Mouse (Mus musculus) urinary bladder, adult 18-20 months (tissue): ENCODE results near the gene Gcgr.
"Not testable (repeated sequence)": the region's sequence is repeated elsewhere in the genome, so short reads cannot be mapped to it uniquely, and the experiment has no call there.

Experiments
- DNase-seq, 2 experiments: peaks; one replicate each; pipeline ENCODE4 v3.0.0; 2022; ENCODE audit warnings: low spot score in 2 of 2, mixed read lengths in 2 of 2

Gene Gcgr

DNA sequence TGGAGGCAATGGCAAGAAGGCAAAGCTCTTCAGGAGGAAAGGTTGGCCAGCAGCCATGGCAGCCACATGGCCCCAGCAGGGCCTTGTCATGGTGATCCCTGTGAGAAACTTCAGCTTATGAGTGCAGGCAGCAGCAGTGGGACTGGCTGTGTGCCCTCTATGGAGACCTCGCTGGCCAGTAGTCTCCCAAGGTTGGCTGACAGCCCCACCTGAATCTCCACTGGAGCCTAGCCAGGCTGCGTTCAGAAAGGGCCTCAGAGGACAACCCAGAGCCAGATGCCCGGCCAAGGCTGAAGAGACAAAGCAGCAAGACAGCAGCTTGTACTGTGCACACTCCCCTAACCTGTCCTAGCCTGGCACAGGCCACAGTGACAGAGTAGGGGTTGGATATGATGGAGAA, 8.0 kb downstream of the Gcgr start:
- no peak for DNase-seq

DNA sequence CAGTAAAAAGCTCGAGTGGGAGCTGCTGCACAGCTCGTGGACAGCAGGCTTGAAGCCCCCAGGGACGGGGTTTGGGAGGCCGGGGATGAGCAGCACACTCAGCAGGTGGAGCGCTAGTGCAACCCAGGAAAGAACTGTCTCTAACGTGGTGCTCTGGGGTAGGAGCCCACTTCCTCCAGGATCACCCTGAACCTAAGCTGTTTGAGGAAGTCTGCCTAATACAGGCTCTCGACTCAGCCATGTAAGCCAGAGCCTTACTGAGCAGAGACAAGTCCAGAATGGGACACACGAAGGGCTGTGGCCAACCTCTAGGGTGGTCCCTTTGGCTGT, 8.4 kb downstream of the Gcgr start:
- DNase-seq, result no peak

- DNase-seq, result peak; percentile 56 to 66
Observed at GRCm38 (mm10) chr11:120539285-120540014, 9.0 kb downstream of the Gcgr start.

GRCm38 (mm10) chr11:120541907-120542306, 11.4 kb downstream of the Gcgr start:
- DNase-seq, result no peak

DNA sequence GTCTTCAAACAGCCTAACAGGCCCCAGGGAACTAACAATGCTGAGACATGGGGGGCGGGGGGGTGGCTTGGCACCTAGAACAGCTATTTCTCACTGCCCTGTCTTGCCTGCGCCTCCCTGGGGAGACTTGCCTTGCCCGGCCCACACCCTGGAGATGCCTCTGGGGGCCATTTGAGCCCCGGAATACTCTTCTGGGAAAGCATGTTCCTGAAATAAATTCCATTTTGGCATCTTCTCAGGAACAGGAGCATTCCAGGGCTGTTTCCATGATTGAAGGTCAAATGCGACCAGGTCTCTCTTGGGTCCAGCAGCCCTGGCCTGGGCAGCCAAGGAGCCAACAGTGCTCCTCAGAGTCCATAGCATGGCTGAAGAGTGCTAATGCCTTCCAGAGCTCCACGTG, 11.9 kb downstream of the Gcgr start:
- no peak for DNase-seq

GRCm38 (mm10) chr11:120545964-120546363, 15.5 kb downstream of the Gcgr start:
- DNase-seq, result no peak

DNA sequence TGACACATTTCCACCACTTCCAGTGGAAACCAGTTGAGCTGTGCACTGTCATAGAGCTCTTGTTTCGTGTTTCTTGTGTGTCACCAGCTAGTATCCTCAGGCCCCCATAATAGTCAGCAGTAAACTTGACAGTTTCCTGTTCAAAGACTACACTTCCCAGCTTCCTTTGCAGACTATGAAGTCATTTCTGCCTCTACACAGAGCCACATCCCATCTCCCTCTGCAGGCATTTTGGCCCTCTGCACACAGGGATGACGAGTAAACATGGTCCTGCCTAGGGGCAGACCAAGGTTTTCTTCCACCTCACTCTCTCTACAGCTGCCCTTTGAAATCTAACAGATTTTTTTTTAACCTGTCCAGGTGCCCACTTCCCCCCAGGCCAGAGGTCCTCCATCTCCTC, 17.0 kb downstream of the Gcgr start:
- DNase-seq, result no peak

GRCm38 (mm10) chr11:120548214-120548613, 17.7 kb downstream of the Gcgr start:
- DNase-seq, result no peak

- DNase-seq, result no peak
Observed at GRCm38 (mm10) chr11:120548786-120549167, 18.3 kb downstream of the Gcgr start.

DNA sequence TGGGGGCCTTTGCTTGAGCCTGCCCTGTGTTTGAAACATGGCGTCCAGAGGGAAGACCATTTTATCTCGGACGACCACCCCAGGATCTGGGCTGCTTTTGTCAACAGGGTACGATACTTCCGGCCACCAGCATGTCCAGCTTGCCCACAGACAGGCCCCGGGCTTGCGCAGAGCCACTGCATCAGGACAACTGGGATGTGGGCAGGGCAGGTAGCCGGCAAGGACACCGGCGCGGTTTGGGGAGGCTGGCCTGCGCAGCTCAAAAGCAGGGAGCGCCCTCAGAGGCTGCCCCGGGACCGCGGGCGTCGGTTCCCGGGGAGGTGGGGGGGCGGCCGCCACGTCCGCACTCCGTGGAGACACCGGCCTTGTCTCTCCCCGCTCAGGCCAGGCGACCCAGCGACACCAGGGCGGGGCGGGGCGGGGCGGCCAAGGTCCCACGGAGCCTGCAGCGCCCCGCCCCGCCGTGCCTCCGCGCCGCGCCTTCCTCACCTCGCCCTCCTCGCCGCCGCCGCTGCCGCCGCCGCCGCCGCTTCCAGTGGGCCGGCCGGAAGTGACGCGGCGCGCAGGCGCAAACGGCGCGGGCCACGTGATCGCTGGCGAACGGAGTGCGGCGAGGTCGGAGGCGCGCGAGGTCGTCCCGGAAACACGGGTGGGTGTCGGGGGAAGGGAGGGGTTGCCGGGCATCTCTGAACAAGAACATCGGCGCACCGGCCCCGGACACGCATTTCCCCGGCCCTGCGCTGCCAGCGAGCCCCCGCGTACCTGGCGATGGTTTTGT, 18.9 kb downstream of the Gcgr start, which contains the start of gene Mcrip1:
Gene Mcrip1, minus strand, starts transcription at position 560 of the 778 bp plus-strand sequence.
- DNase-seq, result peak; percentile 88 to 91

DNA sequence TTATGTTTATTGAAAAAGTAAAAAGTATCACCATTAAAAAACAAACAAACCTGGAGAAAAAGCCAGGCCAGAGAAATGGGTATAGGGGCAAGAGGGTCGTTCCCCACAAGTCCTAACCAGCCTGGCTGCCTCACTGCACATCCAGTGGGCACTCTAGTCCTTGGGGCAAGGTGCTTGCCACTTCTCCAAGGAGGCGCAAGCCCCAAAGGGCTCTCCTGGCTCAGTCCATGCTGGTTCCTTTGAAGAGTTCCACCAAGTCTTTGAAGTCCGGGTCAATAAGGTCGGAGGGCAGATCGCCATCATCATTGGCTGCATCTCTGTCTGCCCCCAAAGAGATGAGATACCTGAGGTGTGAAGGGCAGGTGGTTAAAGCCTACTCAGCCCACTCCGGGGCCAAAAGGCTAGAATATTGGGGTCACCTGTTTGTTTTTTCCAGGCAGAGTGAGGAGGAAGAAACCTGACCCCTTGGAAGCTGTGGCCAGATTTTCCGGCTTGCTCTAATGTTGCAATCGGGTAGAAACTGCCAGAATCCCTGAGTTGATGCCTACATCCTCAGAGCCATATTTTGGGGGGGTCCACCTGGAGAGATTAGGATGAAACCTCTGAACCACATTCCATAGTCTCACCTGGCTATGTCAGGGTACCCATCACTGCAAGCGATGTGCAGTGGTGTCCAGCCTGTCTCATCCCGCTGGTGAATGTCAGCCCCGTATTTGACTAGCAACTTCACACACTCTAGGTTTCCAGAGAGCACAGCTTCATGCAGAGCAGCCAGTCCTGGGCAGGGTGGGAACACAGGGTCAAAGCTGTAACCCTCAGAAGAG, 19.7 kb downstream of the Gcgr start:
- no peak for DNase-seq

- DNase-seq, result no peak
Observed at GRCm38 (mm10) chr11:120550810-120551440, 20.4 kb downstream of the Gcgr start, which contains the start of gene Ppp1r27. Gene Ppp1r27 (minus strand): TSS chr11:120551132.

- no peak for DNase-seq
Observed at GRCm38 (mm10) chr11:120552736-120553135, 22.2 kb downstream of the Gcgr start.

DNA sequence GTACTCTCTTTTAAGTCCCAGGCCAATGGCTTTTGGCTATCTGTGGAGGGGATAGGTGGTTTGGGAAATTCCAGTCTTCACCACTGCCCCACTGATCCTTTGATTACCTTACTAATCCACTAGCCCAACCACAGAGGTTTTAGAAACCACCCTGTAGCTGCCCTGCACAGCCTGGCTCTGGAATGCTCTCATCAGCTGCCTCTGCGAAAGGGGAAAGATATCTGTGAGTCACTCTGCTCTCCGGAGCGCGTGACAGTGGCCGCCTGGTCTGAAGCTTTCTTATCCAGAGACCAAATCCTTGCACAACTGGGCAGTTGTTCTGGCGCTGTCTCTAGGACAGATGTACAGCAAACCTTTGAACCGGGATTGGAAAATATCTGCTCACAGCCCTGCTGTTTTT, 24.3 kb downstream of the Gcgr start:
- DNase-seq, result no peak

DNA sequence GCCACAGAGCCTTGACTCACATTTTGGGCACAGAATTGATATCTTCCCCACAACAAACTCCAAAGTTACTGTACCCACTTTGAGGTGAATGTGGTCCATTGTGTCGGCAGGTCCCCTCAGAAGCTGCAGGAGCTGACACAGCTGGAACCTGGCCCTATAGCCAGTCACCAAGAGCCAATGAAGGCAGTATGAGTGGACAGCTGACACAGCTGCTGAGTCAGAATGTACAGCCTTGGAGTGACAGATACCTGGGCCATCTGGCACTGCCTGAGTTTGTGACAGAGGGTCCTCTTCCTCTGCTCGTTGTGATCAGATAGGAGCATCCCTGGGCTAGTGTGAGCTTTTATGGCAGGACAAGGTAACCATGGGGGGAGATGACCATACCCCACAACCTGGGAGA, 24.8 kb downstream of the Gcgr start:
- no peak for DNase-seq

DNA sequence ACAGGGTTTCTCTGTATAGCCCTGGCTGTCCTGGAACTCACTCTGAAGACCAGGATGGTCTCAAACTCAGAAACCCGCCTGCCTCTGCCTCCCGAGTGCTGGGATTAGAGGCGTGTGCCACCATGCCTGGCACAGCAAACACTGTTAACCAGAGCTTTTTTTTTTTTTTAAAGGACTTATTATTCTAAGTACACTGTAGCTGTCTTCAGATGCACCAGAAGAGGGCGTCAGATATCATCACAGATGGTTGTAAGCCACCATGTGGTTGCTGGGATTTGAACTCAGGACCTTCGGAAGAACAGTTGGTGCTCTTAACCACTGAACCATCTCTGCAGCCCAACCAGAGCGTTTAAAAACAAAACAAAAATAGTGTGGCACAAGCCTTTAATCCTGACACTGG, 28.3 kb downstream of the Gcgr start:
- DNase-seq, result not testable (repeated sequence)

DNA sequence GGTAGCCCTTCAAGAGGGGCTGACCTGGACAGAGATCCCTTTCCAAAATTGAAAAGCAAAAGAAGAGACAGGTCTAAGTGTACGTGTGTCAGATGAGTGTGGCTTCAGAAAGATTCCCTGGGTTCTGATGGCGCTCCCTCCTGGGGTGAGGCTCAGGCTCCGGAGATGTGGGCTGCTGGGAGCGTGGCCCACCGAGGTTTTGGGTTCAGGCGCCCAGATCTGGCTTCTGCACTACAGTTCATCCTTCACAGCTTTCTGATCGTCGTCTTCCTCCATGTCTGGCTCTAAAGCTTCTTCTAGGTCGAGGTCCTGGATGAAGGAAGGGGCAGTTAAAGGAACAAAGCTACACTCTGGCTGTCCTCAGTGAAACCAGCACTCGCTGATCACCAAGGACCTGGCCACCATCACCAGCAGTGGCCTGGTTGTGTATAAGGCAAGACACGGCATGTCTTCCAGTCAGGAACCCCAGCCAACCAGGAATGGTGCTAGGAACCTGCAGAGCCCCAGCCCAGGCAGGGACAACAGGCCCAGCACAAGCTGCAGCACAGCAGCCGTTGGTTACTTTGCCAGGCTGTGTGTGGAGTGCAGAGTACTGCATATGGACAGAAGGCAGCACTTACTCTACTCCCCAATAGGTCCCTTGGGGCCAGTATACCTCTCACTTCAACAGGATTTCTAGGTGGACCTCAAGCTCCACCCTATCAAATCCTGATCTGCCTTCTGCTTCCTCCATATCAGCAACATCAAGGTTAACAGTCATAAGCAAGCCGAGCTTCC, 30.6 kb downstream of the Gcgr start:
- DNase-seq, result no peak

DNA sequence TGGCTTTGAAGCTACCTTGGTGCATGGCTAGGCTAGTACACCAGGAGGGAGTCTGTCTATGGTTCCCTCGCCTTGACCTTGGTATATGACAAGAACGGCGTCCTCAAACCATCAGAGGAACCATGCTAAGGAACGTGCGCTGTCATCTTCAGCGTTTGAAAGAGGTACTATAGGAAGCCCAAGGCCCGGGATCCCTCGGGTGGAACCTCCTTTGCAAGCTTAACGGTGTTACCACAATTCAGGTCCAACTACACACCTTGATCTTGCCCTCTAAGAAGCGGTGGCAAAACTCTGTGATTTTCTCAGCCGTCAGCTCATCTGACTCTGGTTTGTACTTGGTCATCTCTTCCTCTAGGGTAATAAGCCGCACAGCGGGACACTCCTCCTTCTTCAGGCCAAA, 32.5 kb downstream of the Gcgr start:
- DNase-seq, result no peak

- DNase-seq, result no peak
Observed at GRCm38 (mm10) chr11:120565114-120565513, 34.6 kb downstream of the Gcgr start.

GRCm38 (mm10) chr11:120568324-120568723, 37.8 kb downstream of the Gcgr start:
- DNase-seq, result no peak

DNA sequence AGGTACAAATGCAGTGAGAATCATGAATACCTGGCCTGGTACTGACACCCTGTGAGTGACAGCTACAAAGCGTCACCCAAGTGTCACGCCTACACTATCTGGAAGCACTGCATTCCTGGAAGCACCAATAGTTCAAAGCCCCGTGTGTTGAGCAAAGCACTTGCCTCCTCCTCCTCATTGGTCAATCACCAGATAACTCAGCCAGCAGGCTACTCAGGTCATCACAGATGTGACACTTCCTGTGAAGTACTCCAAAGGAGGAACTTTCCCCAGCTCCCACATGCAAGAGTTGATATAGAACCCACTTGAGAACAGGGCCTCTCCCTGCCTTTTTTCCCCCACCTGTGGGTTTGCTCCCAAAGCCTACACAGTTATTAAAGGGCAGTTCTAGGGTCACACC, 40.6 kb downstream of the Gcgr start:
- DNase-seq, result no peak
